Mouse (Mus musculus) T-cell, adult 2 months (primary cell): ENCODE measurements around the gene Blcap.
"Not testable (repeated sequence)": the region's sequence is repeated elsewhere in the genome, so short reads cannot be mapped to it uniquely, and the experiment has no call there.

Experiments used
- DNase-seq: peaks from one replicate; pipeline ENCODE4 v3.0.0; 2022; ENCODE audit warnings: low spot score

The Blcap gene

GRCm38 (mm10) chr2:157571224-157571832 is at the start of gene Blcap:
Gene Blcap (minus strand): TSS chr2:157571274.
- DNase-seq = peak; percentile 49

- DNase-seq = no peak
Measured at GRCm38 (mm10) chr2:157618393-157618792, 47.3 kb upstream of the Blcap start.

DNA sequence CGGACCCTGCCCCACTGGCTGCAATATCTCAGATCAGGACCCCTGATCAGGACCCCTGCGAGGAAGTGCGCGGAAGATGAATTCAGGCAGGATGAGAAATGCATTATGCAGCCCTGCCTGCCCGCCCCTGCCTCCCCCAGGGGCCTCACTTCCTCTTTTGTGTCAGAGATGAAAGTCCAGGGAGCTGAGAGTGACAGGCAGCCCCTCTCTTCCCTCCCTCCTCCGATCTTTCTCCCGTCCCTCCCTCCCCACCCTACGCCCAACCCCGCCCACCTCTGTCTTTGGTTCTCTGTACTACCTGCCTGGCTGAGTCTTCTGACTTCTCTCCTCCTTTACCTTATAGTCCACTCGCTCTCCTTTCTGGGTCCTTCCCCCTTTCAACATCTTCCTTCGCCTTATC is 42.9 kb upstream of the Blcap start:
- no peak for DNase-seq

GRCm38 (mm10) chr2:157611735-157612134 is 40.7 kb upstream of the Blcap start:
- DNase-seq = no peak

GRCm38 (mm10) chr2:157607542-157608236 is 36.6 kb upstream of the Blcap start:
- no peak for DNase-seq

GRCm38 (mm10) chr2:157605025-157605675 is 34.1 kb upstream of the Blcap start:
- DNase-seq = peak; percentile 62

DNA sequence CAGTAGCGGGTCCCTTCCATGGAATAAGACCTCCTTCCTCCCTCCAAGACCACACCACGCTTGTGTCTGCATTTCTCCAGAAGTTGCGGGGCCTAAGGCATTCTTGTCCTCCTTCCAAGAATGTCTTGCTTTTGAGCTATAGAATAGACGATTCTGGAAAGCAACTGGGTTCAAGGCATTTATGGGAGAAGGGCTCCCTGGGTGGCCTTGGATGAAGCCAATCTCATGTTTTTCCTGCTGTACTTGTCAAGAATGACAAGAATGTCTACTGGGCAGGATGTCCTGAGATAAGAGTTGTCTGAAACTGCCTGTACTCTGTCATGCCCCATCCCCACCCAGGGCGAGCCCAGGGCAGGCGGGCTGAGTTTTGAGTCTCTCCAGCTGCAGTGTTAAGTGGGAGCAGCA is 30.4 kb upstream of the Blcap start:
- no peak for DNase-seq

DNA sequence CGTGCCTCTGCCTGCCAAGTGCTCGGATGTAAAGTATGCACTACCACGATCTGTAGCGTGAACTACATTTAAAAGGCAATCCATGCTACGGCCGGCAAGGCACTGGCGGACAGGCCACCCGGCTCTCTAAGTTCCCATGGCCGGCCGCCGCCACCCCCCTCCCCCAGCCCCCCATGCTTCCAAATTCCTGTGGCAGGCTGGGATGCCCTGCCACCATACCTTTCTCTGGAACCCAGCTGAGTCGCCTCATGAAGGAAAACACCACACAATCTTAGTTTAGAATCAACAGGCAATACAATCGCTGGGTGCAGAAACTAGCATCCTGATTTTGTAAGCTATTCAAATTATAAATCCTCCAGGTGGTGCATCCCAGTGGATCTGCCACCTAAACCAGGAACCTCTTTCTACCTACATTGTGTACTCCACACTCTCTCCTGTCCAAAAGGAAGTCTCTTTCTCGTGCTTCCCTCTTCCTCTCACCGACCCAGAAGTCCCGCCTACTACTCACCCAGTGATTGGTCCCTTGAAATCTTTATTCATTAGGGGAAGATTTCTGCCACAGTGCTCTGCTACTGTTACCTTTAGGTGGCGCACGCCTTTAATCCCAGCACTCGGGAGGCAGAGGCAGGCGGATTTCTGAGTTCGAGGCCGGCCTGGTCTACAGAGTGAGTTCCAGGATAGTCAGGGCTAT is 25.9 kb upstream of the Blcap start:
- no peak for DNase-seq

GRCm38 (mm10) chr2:157585351-157585750 is 14.3 kb upstream of the Blcap start:
- DNase-seq = not testable (repeated sequence)

DNA sequence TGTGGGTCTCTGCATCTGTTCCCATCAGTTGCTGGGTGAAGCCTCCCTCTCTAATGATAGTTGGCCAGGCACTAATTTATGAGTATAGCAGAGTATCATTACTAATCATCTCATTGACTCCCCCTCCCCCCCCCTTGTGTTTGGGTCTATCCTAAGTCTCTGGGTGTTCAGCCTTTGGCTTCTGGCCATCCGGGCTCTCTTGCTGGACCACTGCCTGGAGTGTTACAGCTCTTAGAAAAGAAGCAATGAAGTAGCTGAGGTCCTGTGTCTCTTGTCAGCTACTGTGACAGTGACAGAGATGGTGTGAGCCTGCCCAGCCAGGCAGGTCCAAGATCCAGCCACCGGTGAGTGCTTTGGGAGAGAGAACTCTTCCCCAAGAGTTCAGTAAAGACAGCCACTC is 1.7 kb upstream of the Blcap start:
- no peak for DNase-seq

GRCm38 (mm10) chr2:157569796-157570485 is 1.1 kb downstream of the Blcap start:
- DNase-seq = no peak

- no peak for DNase-seq
Measured at GRCm38 (mm10) chr2:157568881-157569280, 2.2 kb downstream of the Blcap start.

DNA sequence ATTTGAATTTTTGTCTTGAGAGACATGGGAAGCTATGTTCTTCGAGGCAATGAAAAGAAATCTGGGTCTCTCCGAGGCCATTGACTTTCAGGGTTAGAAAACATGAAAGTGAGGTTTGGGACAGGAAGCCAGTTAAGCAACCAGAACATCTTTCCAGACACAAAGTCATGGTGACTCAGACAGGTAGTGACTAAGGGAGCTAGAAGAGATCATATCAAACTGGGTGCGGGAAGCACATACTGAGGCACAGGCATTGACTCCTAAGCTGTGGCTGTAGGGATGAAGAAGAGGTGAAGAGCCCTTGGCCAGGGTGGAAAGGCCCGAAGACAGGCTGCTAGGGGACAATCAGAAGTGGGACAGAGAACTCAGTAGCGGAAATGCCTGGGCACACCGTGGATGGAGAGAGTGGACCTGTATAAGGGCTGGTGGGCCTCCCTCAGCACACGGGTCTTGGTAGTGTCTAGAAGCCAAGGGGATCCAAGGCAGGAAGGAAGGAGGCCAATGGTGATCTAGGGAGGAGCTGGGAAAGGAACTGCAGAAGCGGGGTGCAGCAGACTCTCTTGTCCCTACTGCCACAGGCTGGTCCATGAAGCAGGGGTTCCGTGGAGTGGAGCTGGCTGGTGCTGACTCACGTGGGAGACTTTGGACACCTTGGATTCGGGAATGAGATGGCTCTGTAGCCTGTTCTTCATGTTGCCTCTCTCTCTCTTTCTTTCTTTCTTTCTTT is 3.7 kb downstream of the Blcap start:
- DNase-seq = peak; percentile 15

GRCm38 (mm10) chr2:157566260-157566952 is 4.7 kb downstream of the Blcap start:
- peak; percentile 86 for DNase-seq

- no peak for DNase-seq
Measured at GRCm38 (mm10) chr2:157565898-157566259, 5.2 kb downstream of the Blcap start.

- no peak for DNase-seq
Measured at GRCm38 (mm10) chr2:157565446-157565845, 5.6 kb downstream of the Blcap start.

- no peak for DNase-seq
Measured at GRCm38 (mm10) chr2:157564723-157565122, 6.4 kb downstream of the Blcap start.

GRCm38 (mm10) chr2:157563031-157563430 is 8.0 kb downstream of the Blcap start:
- DNase-seq = no peak

- no peak for DNase-seq
Measured at GRCm38 (mm10) chr2:157561165-157561836, 9.8 kb downstream of the Blcap start.

DNA sequence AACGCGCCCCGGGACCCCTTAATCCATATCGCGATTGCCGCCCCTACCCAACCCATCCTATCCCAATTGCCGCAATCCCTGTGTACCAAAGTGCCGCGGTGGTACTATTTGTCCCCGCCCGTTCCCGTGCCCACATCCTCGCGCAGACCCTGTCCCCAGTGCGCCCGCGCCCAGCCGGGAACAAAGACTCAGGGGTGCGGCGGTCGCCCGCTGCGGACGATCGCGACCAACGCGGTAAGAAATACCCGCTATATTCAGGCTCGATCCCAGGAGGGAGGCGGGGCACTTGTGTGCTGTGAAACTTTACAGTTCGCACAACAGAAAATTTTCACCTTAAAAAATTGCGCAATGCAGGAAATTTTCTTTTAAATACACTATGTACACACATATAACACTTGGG is 10.8 kb downstream of the Blcap start:
- DNase-seq = no peak
